Mouse (Mus musculus) MEL (cell line): ENCODE data around the gene Mtnr1b. TPM values are rescaled to one million over a fixed set of nuclear protein-coding genes. Genes with fewer than 3 reads are reported as not detected.

Source experiments
- DNase-seq: peaks from one replicate; pipeline ENCODE4 v3.0.0; 2011; ENCODE audit warnings: low read depth, low spot score
- H3K27ac ChIP-seq: 2 replicates; pipeline ENCODE4 v1.5.1; 2012; ENCODE audit warnings: low read depth, mild to moderate bottlenecking, control low read depth, low read length, moderate library complexity; ENCODE audit not compliant: control insufficient read depth
- H3K27me3 ChIP-seq, 2 experiments: fragments of 150-350 bp in 1 of 2; sonication (generic) in 1 of 2; 2 replicates each; pipeline ENCODE4 v1.6.1; 2012; ENCODE audit warnings: low read length in 2 of 2, mild to moderate bottlenecking in 2 of 2, improper control_type of control experiment in 1 of 2, moderate library complexity in 1 of 2; ENCODE audit not compliant: insufficient read depth in 2 of 2, control insufficient read depth in 1 of 2
- H3K36me3 ChIP-seq, 2 experiments: 2 replicates each; pipeline ENCODE4 v1.6.1; 2012 to 2014; ENCODE audit warnings: low read length in 2 of 2, improper control_type of control experiment in 1 of 2, inconsistent platforms in 1 of 2, mild to moderate bottlenecking in 1 of 2; ENCODE audit not compliant: insufficient read depth in 2 of 2, control insufficient read depth in 1 of 2
- H3K4me1 ChIP-seq, 2 experiments: fragments of 150-350 bp in 1 of 2; sonication (generic) in 1 of 2; 2 replicates each; pipeline ENCODE4 v1.6.1; 2012; ENCODE audit warnings: low read length in 2 of 2, improper control_type of control experiment in 1 of 2, mild to moderate bottlenecking in 1 of 2; ENCODE audit not compliant: insufficient read depth in 2 of 2, control insufficient read depth in 1 of 2
- H3K4me3 ChIP-seq, 2 experiments: fragments of 150-350 bp in 1 of 2; sonication (generic) in 1 of 2; 2 replicates each; pipeline ENCODE4 v1.5.1; 2012; ENCODE audit warnings: low read depth in 2 of 2, low read length in 2 of 2, mild to moderate bottlenecking in 2 of 2, moderate library complexity in 2 of 2, control low read depth in 1 of 2, improper control_type of control experiment in 1 of 2; ENCODE audit not compliant: control insufficient read depth in 1 of 2, insufficient read depth in 1 of 2
- H3K79me2 ChIP-seq: 2 replicates; pipeline ENCODE4 v1.6.1; 2012; ENCODE audit warnings: mild to moderate bottlenecking, low read length, moderate library complexity; ENCODE audit not compliant: control insufficient read depth, poor library complexity, insufficient read depth
- H3K9ac ChIP-seq: 2 replicates; pipeline ENCODE4 v1.6.1; 2012; ENCODE audit warnings: low read depth, mild to moderate bottlenecking, control low read depth, low read length, moderate library complexity; ENCODE audit not compliant: control insufficient read depth, poor library complexity, severe bottlenecking
- H3K9me3 ChIP-seq: fragments of 150-350 bp; sonication (generic); replicated peaks from 2 replicates; pipeline ENCODE4 v1.6.1; 2012; ENCODE audit warnings: mild to moderate bottlenecking, low read length, improper control_type of control experiment, moderate library complexity; ENCODE audit not compliant: insufficient read depth
- BHLHE40 ChIP-seq: IDR thresholded peaks from 2 replicates; pipeline ENCODE4 v1.6.1; 2012; ENCODE audit warnings: low read depth, mild to moderate bottlenecking, inconsistent platforms, low read length, improper control_type of control experiment, borderline replicate concordance
- CHD1 ChIP-seq: IDR thresholded peaks from 2 replicates; pipeline ENCODE4 v1.6.1; 2012; ENCODE audit warnings: low read depth, mild to moderate bottlenecking, inconsistent platforms, low read length, improper control_type of control experiment
- CHD2 ChIP-seq: IDR thresholded peaks from 2 replicates; pipeline ENCODE4 v1.6.1; 2011; ENCODE audit warnings: low read length, improper control_type of control experiment
- CTCF ChIP-seq, 3 experiments: IDR thresholded peaks in 2 of 3; conservative IDR thresholded peaks in 1 of 3; 2 replicates each; pipeline ENCODE4 v1.5.1; 2011 to 2012; ENCODE audit warnings: low read length in 3 of 3, low read depth in 2 of 3, mild to moderate bottlenecking in 2 of 3, improper control_type of control experiment in 1 of 3, inconsistent platforms in 1 of 3, mixed read lengths in 1 of 3, moderate library complexity in 1 of 3; ENCODE audit not compliant: control insufficient read depth in 1 of 3, insufficient read depth in 1 of 3, poor library complexity in 1 of 3, severe bottlenecking in 1 of 3
- GABPA ChIP-seq: IDR thresholded peaks from 2 replicates; pipeline ENCODE4 v1.6.1; 2012; ENCODE audit warnings: low read depth, mild to moderate bottlenecking, inconsistent platforms, low read length, improper control_type of control experiment, moderate library complexity
- JUND ChIP-seq: IDR thresholded peaks from 2 replicates; pipeline ENCODE4 v1.6.1; 2011; ENCODE audit warnings: low read depth, mild to moderate bottlenecking, improper control_type of control experiment, low read length
- MAFK ChIP-seq: IDR thresholded peaks from 2 replicates; pipeline ENCODE4 v1.6.1; 2011; ENCODE audit warnings: low read depth, mild to moderate bottlenecking, low read length, improper control_type of control experiment, borderline replicate concordance
- MAX ChIP-seq: IDR thresholded peaks from 2 replicates; pipeline ENCODE4 v1.6.1; 2011; ENCODE audit warnings: low read length, improper control_type of control experiment
- MEF2A ChIP-seq: IDR thresholded peaks from 2 replicates; pipeline ENCODE4 v1.6.1; 2014; ENCODE audit warnings: low read depth, mild to moderate bottlenecking, inconsistent platforms, low read length, improper control_type of control experiment; ENCODE audit not compliant: poor library complexity, insufficient replicate concordance, severe bottlenecking; ENCODE audit errors: extremely low read depth
- MYC ChIP-seq: IDR thresholded peaks from 2 replicates; pipeline ENCODE4 v1.6.1; 2011; ENCODE audit warnings: low read depth, mild to moderate bottlenecking, low read length, improper control_type of control experiment, moderate library complexity
- NRF1 ChIP-seq: IDR thresholded peaks from 2 replicates; pipeline ENCODE4 v1.6.1; 2014; ENCODE audit warnings: low read depth, mild to moderate bottlenecking, inconsistent platforms, low read length, improper control_type of control experiment, moderate library complexity; ENCODE audit not compliant: poor library complexity, insufficient read depth, severe bottlenecking
- POLR2AphosphoS5 ChIP-seq: IDR thresholded peaks from 2 replicates; pipeline ENCODE4 v1.6.1; 2012; ENCODE audit warnings: low read depth, borderline replicate concordance, mild to moderate bottlenecking, inconsistent platforms, low read length, moderate library complexity, mixed read lengths
- RCOR1 ChIP-seq: IDR thresholded peaks from 2 replicates; pipeline ENCODE4 v1.6.1; 2012; ENCODE audit warnings: low read depth, mild to moderate bottlenecking, inconsistent platforms, low read length, improper control_type of control experiment
- SMC3 ChIP-seq: IDR thresholded peaks from 2 replicates; pipeline ENCODE4 v1.6.1; 2011; ENCODE audit warnings: low read depth, low read length, improper control_type of control experiment
- TAL1 ChIP-seq: IDR thresholded peaks from 2 replicates; pipeline ENCODE4 v1.6.1; 2012; ENCODE audit warnings: mild to moderate bottlenecking, inconsistent platforms, low read length, moderate library complexity, mixed read lengths
- TBP ChIP-seq: IDR thresholded peaks from 2 replicates; pipeline ENCODE4 v1.8.0; 2011; ENCODE audit warnings: low read depth, low read length, improper control_type of control experiment
- TCF12 ChIP-seq: IDR thresholded peaks from 2 replicates; pipeline ENCODE4 v1.6.1; 2014; ENCODE audit warnings: low read depth, mild to moderate bottlenecking, inconsistent platforms, low read length, improper control_type of control experiment, moderate library complexity
- USF1 ChIP-seq: IDR thresholded peaks from 2 replicates; pipeline ENCODE4 v1.6.1; 2014; ENCODE audit warnings: low read depth, mild to moderate bottlenecking, inconsistent platforms, low read length, improper control_type of control experiment, moderate library complexity
- USF2 ChIP-seq, 2 experiments: IDR thresholded peaks; 2 replicates each; pipeline ENCODE4 v1.6.1; 2011 to 2012; ENCODE audit warnings: improper control_type of control experiment in 2 of 2, low read length in 2 of 2, borderline replicate concordance in 1 of 2, inconsistent platforms in 1 of 2, low read depth in 1 of 2, mild to moderate bottlenecking in 1 of 2; ENCODE audit not compliant: insufficient read depth in 1 of 2
- ZKSCAN1 ChIP-seq: IDR thresholded peaks from 2 replicates; pipeline ENCODE4 v1.6.1; 2012; ENCODE audit warnings: low read depth, mild to moderate bottlenecking, inconsistent platforms, low read length, improper control_type of control experiment, moderate library complexity
- ZMIZ1 ChIP-seq: IDR thresholded peaks from 2 replicates; pipeline ENCODE4 v1.6.1; 2012; ENCODE audit warnings: low read depth, mild to moderate bottlenecking, inconsistent platforms, low read length, improper control_type of control experiment, moderate library complexity
- ZNF384 ChIP-seq: IDR thresholded peaks from 2 replicates; pipeline ENCODE4 v1.6.1; 2012; ENCODE audit warnings: low read depth, mild to moderate bottlenecking, inconsistent platforms, low read length, improper control_type of control experiment
- polyA plus RNA-seq, 2 experiments: library from polyadenylated mRNA; stranded (reverse) in 1 of 2; unstranded in 1 of 2; fragments of >175 nt in 1 of 2; fragments of >200 nt in 1 of 2; gene quantifications; 2 replicates each; pipeline versions ENCODE4 v1.2.1 to v1.2.4; 2012; ENCODE audit warnings: low replicate concordance in 2 of 2, low read depth in 1 of 2; ENCODE audit not compliant: insufficient read length in 2 of 2, insufficient read depth in 1 of 2, missing spikeins in 1 of 2
- total RNA-seq: library from RNA; depleted of rRNA; stranded (reverse); fragments of 300-350 nt; gene quantifications from 2 replicates; pipeline ENCODE4 v1.2.3, GENCODE M21; 2012

Mtnr1b gene
- total and polyA plus RNA-seq, 3 experiments, result not detected

- no peak for DNase-seq
- H3K9ac ChIP-seq, result no peak overlapping the region
- H3K36me3 ChIP-seq, result no peaks in the 10 kb centered on the region
- no peak overlapping the region for H3K4me3 ChIP-seq
- no peaks in the 10 kb centered on the region; a peak in 3 of 4 replicates for H3K27me3 ChIP-seq
- H3K79me2 ChIP-seq, result no peaks in the 10 kb centered on the region
- TF ChIP-seq MYC (no peak), JUND (no peak), TBP (no peak), TCF12 (no peak), CTCF (IDR thresholded peaks at IDR 0.05 in 2 of 3, conservative IDR thresholded peaks at IDR 0.05 in 1 of 3; ENCODE audit: control insufficient read depth in 1 of 3, insufficient read depth in 1 of 3, low read depth in 2 of 3, low read length in 3 of 3, poor library complexity in 1 of 3, severe bottlenecking in 1 of 3) (no peak), ZNF384 (no peak), ZMIZ1 (no peak), MAX (no peak), POLR2AphosphoS5 (no peak), MAFK (no peak), CHD1 (no peak), SMC3 (no peak), BHLHE40 (no peak), ZKSCAN1 (no peak), GABPA (no peak), RCOR1 (no peak), MEF2A (no peak), CHD2 (no peak), USF2 (IDR thresholded peaks at IDR 0.05; ENCODE audit: borderline replicate concordance in 1 of 2, insufficient read depth in 1 of 2, low read depth in 1 of 2, low read length in 2 of 2) (no peak)
- TF ChIP-seq, all 39 proteins: peak for 0
- no peaks in the 10 kb centered on the region for H3K9me3 ChIP-seq
- 0 out of 4 replicates have a peak, but pooled peaks cover 0 to 4% of the 10 kb centered on the region in 2 experiments for H3K4me1 ChIP-seq
- no peak overlapping the region for H3K27ac ChIP-seq
Measured at GRCm38 (mm10) chr9:15909397-15910113, 35.2 kb upstream of the Mtnr1b start.

- no peaks in the 10 kb centered on the region for H3K9me3 ChIP-seq
- no peak overlapping the region for H3K4me3 ChIP-seq
- peaks cover 0 to 6% of the 10 kb centered on the region in 2 experiments; a peak in 2 of 4 replicates for H3K27me3 ChIP-seq
- H3K36me3 ChIP-seq, result no peaks in the 10 kb centered on the region
- no peak for DNase-seq
- no peak for TF ChIP-seq TCF12
- no peak for TF ChIP-seq ZMIZ1
- no peak for TF ChIP-seq MAFK
- TF ChIP-seq MEF2A, result no peak
- no peak for TF ChIP-seq JUND
- TF ChIP-seq TAL1, result no peak
- TF ChIP-seq NRF1, result no peak
- TF ChIP-seq GABPA, result no peak
- no peak for TF ChIP-seq USF1
- H3K9ac ChIP-seq, result no peak overlapping the region
- no peaks in the 10 kb centered on the region for H3K4me1 ChIP-seq
- no peaks in the 10 kb centered on the region for H3K79me2 ChIP-seq
- H3K27ac ChIP-seq, result no peak overlapping the region
Measured at GRCm38 (mm10) chr9:15903948-15904750, 29.8 kb upstream of the Mtnr1b start.
